In the genomic region with DNA sequence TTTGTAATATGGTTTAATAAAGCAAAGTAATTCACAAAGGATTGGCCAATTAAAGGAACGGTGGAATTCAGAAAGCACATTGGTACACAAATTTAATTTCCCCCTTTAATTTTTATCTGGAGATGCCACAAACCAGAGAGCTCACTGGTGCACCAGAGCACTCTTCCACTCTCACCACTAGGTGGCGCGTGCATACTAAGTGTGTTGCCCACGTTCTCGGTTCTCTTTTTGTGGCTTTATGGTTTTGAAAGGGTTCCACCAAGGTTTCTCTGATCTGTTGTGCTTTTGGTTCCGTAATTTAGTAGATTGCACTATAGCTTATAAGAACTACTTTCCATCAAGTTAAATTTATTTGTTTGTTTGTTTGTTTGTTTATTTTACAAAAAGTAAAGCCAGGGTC, we compare ENCODE assay signal across 9 mouse cellular contexts. TPM values are rescaled to one million over a fixed set of nuclear protein-coding genes. Genes with fewer than 3 reads are reported as not detected.
DNase-seq lines count a peak whose midpoint lies in the region; ATAC-seq and TF ChIP-seq lines count a peak whose summit lies in the region.
"Had no signal": no experiment of that assay in that cellular context is flagged by ENCODE, and none has a peak within 500 bp of the region (broad histone marks: within the 10 kb centered on the region; RNA-seq: fewer than 3 reads in every experiment).

No protein-coding gene starts in this region.

- H3K36me3 ChIP-seq in midbrain, embryonic 11.5 days (ENCODE audit: control insufficient read depth, insufficient read depth, low read length) = no peaks in the 10 kb centered on the region
- no peaks in the 10 kb centered on the region for H3K36me3 ChIP-seq in midbrain, embryonic 13.5 days
- H3K36me3 ChIP-seq in embryonic facial prominence, embryonic 10.5 days (replicated peaks) = no peaks in the 10 kb centered on the region
- no peaks in the 10 kb centered on the region for H3K36me3 ChIP-seq in hindbrain, postnatal 0 days (ENCODE audit: insufficient read depth, low read length)
- H3K36me3 ChIP-seq: heart, embryonic 13.5 days had no signal

- 7% methylated on average over 6 of the region's 6 CpGs for WGBS in midbrain, embryonic 11.5 days
- WGBS in midbrain, embryonic 13.5 days = 9% methylated on average over 6 of the region's 6 CpGs
- WGBS in embryonic facial prominence, embryonic 10.5 days = 11% methylated on average over 6 of the region's 6 CpGs
- WGBS in hindbrain, postnatal 0 days = 6% methylated on average over 6 of the region's 6 CpGs

- no peak overlapping the region for H3K4me2 ChIP-seq in midbrain, embryonic 11.5 days
- no peak overlapping the region for H3K4me2 ChIP-seq in midbrain, embryonic 13.5 days (replicated peaks)
- no peak overlapping the region for H3K4me2 ChIP-seq in hindbrain, postnatal 0 days (ENCODE audit: low read depth, low read length)
- H3K4me2 ChIP-seq: heart, embryonic 13.5 days had no signal

- no peaks in the 10 kb centered on the region for H3K9me3 ChIP-seq in midbrain, embryonic 11.5 days (ENCODE audit: control insufficient read depth, low read length)
- H3K9me3 ChIP-seq in midbrain, embryonic 13.5 days = no peaks in the 10 kb centered on the region
- no peaks in the 10 kb centered on the region for H3K9me3 ChIP-seq in embryonic facial prominence, embryonic 10.5 days
- no peaks in the 10 kb centered on the region for H3K9me3 ChIP-seq in hindbrain, postnatal 0 days (ENCODE audit: low read length)

- no peaks in the 10 kb centered on the region for H3K4me1 ChIP-seq in midbrain, embryonic 11.5 days (ENCODE audit: control insufficient read depth, insufficient read depth, low read length)
- H3K4me1 ChIP-seq in midbrain, embryonic 13.5 days (replicated peaks) = no peaks in the 10 kb centered on the region
- no peaks in the 10 kb centered on the region for H3K4me1 ChIP-seq in embryonic facial prominence, embryonic 10.5 days
- no peaks in the 10 kb centered on the region for H3K4me1 ChIP-seq in hindbrain, postnatal 0 days (ENCODE audit: insufficient read depth, low read length)
- H3K4me1 ChIP-seq: heart, embryonic 13.5 days had no signal

- intact Hi-C loops in left cerebral cortex, postnatal 36 days (cut with DNase I) = loop anchor here (2.0 to 5.0 kb wide), 3 partner anchors 39 to 137 kb away; no protein-coding TSS in a partner anchor

- no peak overlapping the region for H3K4me3 ChIP-seq in midbrain, embryonic 11.5 days (ENCODE audit: low read depth, low read length)
- H3K4me3 ChIP-seq in midbrain, embryonic 13.5 days (replicated peaks) = no peak overlapping the region
- H3K4me3 ChIP-seq in embryonic facial prominence, embryonic 10.5 days = no peak overlapping the region
- H3K4me3 ChIP-seq in hindbrain, postnatal 0 days (ENCODE audit: low read length) = no peak overlapping the region
- H3K4me3 ChIP-seq: heart, embryonic 13.5 days had no signal

- no peak overlapping the region for H3K9ac ChIP-seq in midbrain, embryonic 11.5 days (ENCODE audit: low read length)
- H3K9ac ChIP-seq in midbrain, embryonic 13.5 days (replicated peaks) = no peak overlapping the region
- no peak overlapping the region for H3K9ac ChIP-seq in hindbrain, postnatal 0 days (replicated peaks; ENCODE audit: low read length)
- H3K9ac ChIP-seq: heart, embryonic 13.5 days had no signal

- H3K27me3 ChIP-seq in midbrain, embryonic 11.5 days (ENCODE audit: control insufficient read depth, insufficient read depth, low read length) = no peaks in the 10 kb centered on the region
- no peaks in the 10 kb centered on the region for H3K27me3 ChIP-seq in midbrain, embryonic 13.5 days
- no peaks in the 10 kb centered on the region for H3K27me3 ChIP-seq in embryonic facial prominence, embryonic 10.5 days (replicated peaks; ENCODE audit: low read depth, poor library complexity, severe bottlenecking)
- no peaks in the 10 kb centered on the region for H3K27me3 ChIP-seq in hindbrain, postnatal 0 days (ENCODE audit: insufficient read depth, low read length)
- H3K27me3 ChIP-seq: heart, embryonic 13.5 days had no signal

- ATAC-seq in midbrain, embryonic 11.5 days (ENCODE audit: low FRiP score) = no peak
- ATAC-seq in midbrain, embryonic 13.5 days = no peak
- no peak for ATAC-seq in hindbrain, postnatal 0 days

- no peak overlapping the region for H3K27ac ChIP-seq in midbrain, embryonic 11.5 days (ENCODE audit: low read depth, low read length)
- no peak overlapping the region for H3K27ac ChIP-seq in midbrain, embryonic 13.5 days
- H3K27ac ChIP-seq in embryonic facial prominence, embryonic 10.5 days (replicated peaks) = no peak overlapping the region
- no peak overlapping the region for H3K27ac ChIP-seq in hindbrain, postnatal 0 days
- H3K27ac ChIP-seq: heart, embryonic 13.5 days had no signal

- DNase-seq in midbrain, embryonic 11.5 days (ENCODE audit: low spot score, missing footprints) = peak; percentile 90
- peak; percentile 87 for DNase-seq in adrenal gland, postnatal 14 days
- DNase-seq in embryonic facial prominence, embryonic 10.5 days (ENCODE audit: low spot score) = peak; percentile 71
- peak; percentile 93 for DNase-seq in hindbrain, postnatal 0 days (ENCODE audit: low spot score)
- DNase-seq in left cerebral cortex, postnatal 36 days (ENCODE audit: low spot score in 2 of 2) = peak; percentile 47 to 53
- peak; percentile 58 for DNase-seq in ovary, postnatal 14 days (ENCODE audit: low spot score)
- DNase-seq in thymus, postnatal 0 days (ENCODE audit: low spot score) = peak; percentile 83

- peak; percentile 90 for TF ChIP-seq CTCF in hindbrain, postnatal 0 days (IDR thresholded peaks at IDR 0.05; ENCODE audit: low read depth)

RNA-seq across cellular contexts. Expression of a gene that starts 22.9 kb away (rescaled TPM):
- polyA plus RNA-seq in midbrain, embryonic 11.5 days (2014; fragmentation: Nextera tagmentation; extraction: Ambion mirVana) = 18.9 and 19.6 TPM in 2 replicates
- polyA plus RNA-seq in midbrain, embryonic 13.5 days (2015; fragmentation: Nextera tagmentation; extraction: Ambion mirVana) = 16.4 and 19.4 TPM in 2 replicates
- total RNA-seq in adrenal gland, postnatal 14 days (2021) = 139 and 181 TPM in 2 replicates
- polyA plus RNA-seq in embryonic facial prominence, embryonic 10.5 days (2016; fragmentation: Nextera tagmentation; extraction: Ambion mirVana) = 14.2 and 21.0 TPM in 2 replicates
- total RNA-seq in hindbrain, postnatal 0 days (2014; rRNA removed) = 27.2 and 45.4 TPM in 2 replicates
- polyA plus RNA-seq in hindbrain, postnatal 0 days (2015; fragmentation: Nextera tagmentation; extraction: Ambion mirVana) = 35.8 and 40.1 TPM in 2 replicates
- total RNA-seq in left cerebral cortex, postnatal 36 days (2021) = 10 to 100 TPM; 29.4 to 31.1 TPM
- 129 and 134 TPM in 2 replicates for polyA plus RNA-seq in thymus, postnatal 0 days (2015; fragmentation: Nextera tagmentation; extraction: Ambion mirVana)

RNA-seq across cellular contexts. Expression of a gene that starts 23.5 kb away (rescaled TPM):
- polyA plus RNA-seq in midbrain, embryonic 11.5 days (2014; fragmentation: Nextera tagmentation; extraction: Ambion mirVana) = 54.8 and 58.8 TPM in 2 replicates
- 93.2 and 108 TPM in 2 replicates for polyA plus RNA-seq in midbrain, embryonic 13.5 days (2015; fragmentation: Nextera tagmentation; extraction: Ambion mirVana)
- 293 and 324 TPM in 2 replicates for total RNA-seq in adrenal gland, postnatal 14 days (2021)
- 38.1 and 54.6 TPM in 2 replicates for polyA plus RNA-seq in embryonic facial prominence, embryonic 10.5 days (2016; fragmentation: Nextera tagmentation; extraction: Ambion mirVana)
- total RNA-seq in hindbrain, postnatal 0 days (2014; rRNA removed) = 81.9 and 108 TPM in 2 replicates
- 148 and 152 TPM in 2 replicates for polyA plus RNA-seq in hindbrain, postnatal 0 days (2015; fragmentation: Nextera tagmentation; extraction: Ambion mirVana)
- 10 to 100 TPM; 46.4 to 49.6 TPM for total RNA-seq in left cerebral cortex, postnatal 36 days (2021)
- 304 TPM in 2 replicates for polyA plus RNA-seq in thymus, postnatal 0 days (2015; fragmentation: Nextera tagmentation; extraction: Ambion mirVana)

RNA-seq across cellular contexts. Expression of a gene that starts 47.2 kb away (rescaled TPM):
- not detected in 2 replicates for polyA plus RNA-seq in midbrain, embryonic 11.5 days (2014; fragmentation: Nextera tagmentation; extraction: Ambion mirVana)
- not detected in 2 replicates for polyA plus RNA-seq in midbrain, embryonic 13.5 days (2015; fragmentation: Nextera tagmentation; extraction: Ambion mirVana)
- total RNA-seq in adrenal gland, postnatal 14 days (2021) = 1.8 and 19.3 TPM in 2 replicates
- not detected in 2 replicates for polyA plus RNA-seq in embryonic facial prominence, embryonic 10.5 days (2016; fragmentation: Nextera tagmentation; extraction: Ambion mirVana)
- not detected in 2 replicates for total RNA-seq in hindbrain, postnatal 0 days (2014; rRNA removed)
- polyA plus RNA-seq in hindbrain, postnatal 0 days (2015; fragmentation: Nextera tagmentation; extraction: Ambion mirVana) = not detected in 2 replicates
- total RNA-seq in left cerebral cortex, postnatal 36 days (2021) = not detected
- polyA plus RNA-seq in thymus, postnatal 0 days (2015; fragmentation: Nextera tagmentation; extraction: Ambion mirVana) = 3.6 and 5.3 TPM in 2 replicates
- polyA plus RNA-seq: heart, embryonic 13.5 days had no signal

RNA-seq across cellular contexts. Expression of a gene that starts 54.9 kb away (rescaled TPM):
- polyA plus RNA-seq in midbrain, embryonic 11.5 days (2014; fragmentation: Nextera tagmentation; extraction: Ambion mirVana) = 0.10 TPM in 1 of 2 replicates, not detected in the other
- polyA plus RNA-seq in midbrain, embryonic 13.5 days (2015; fragmentation: Nextera tagmentation; extraction: Ambion mirVana) = 0.09 TPM in 1 of 2 replicates, not detected in the other
- not detected in 2 replicates for total RNA-seq in adrenal gland, postnatal 14 days (2021)
- polyA plus RNA-seq in embryonic facial prominence, embryonic 10.5 days (2016; fragmentation: Nextera tagmentation; extraction: Ambion mirVana) = 0.07 TPM in 1 of 2 replicates, not detected in the other
- 0.42 TPM in 1 of 2 replicates, not detected in the other for total RNA-seq in hindbrain, postnatal 0 days (2014; rRNA removed)
- polyA plus RNA-seq in hindbrain, postnatal 0 days (2015; fragmentation: Nextera tagmentation; extraction: Ambion mirVana) = 0.06 and 0.11 TPM in 2 replicates
- not detected for total RNA-seq in left cerebral cortex, postnatal 36 days (2021)
- 0.66 and 0.86 TPM in 2 replicates for polyA plus RNA-seq in thymus, postnatal 0 days (2015; fragmentation: Nextera tagmentation; extraction: Ambion mirVana)
- polyA plus RNA-seq: heart, embryonic 13.5 days had no signal
